Mouse (Mus musculus) heart, postnatal 0 days (tissue): Measurements from ENCODE around the gene Cyp4f13. TPM values are rescaled to one million over a fixed set of nuclear protein-coding genes. Genes with fewer than 3 reads are reported as not detected.

ENCODE experiments used
- ATAC-seq: fragments of 200-750 bp; cut with Nextera tagmentation; 2 replicates; pipeline ENCODE4 v1.8.0; 2017; ENCODE audit warnings: low read depth, moderate number of reproducible peaks, moderate library complexity; ENCODE audit not compliant: insufficient read depth
- DNase-seq: peaks from one replicate; pipeline ENCODE4 v3.0.0-alpha.2; 2016; ENCODE audit warnings: low spot score
- H3K27ac ChIP-seq: fragments of 300-500 bp; sonication (generic); 2 replicates; pipeline ENCODE4 v1.5.1; 2014; ENCODE audit warnings: low read depth, mild to moderate bottlenecking
- H3K27me3 ChIP-seq: fragments of 300-500 bp; sonication (generic); 2 replicates; pipeline ENCODE4 v1.6.1; 2014; ENCODE audit warnings: low read length, mixed read lengths; ENCODE audit not compliant: control insufficient read depth, insufficient read depth
- H3K36me3 ChIP-seq: fragments of 300-500 bp; sonication (generic); replicated peaks from 2 replicates; pipeline ENCODE4 v1.6.1; 2014; ENCODE audit warnings: low read length, mixed read lengths; ENCODE audit not compliant: control insufficient read depth, insufficient read depth
- H3K4me1 ChIP-seq: fragments of 300-500 bp; sonication (generic); 2 replicates; pipeline ENCODE4 v1.6.1; 2014; ENCODE audit warnings: antibody characterized with exemption; ENCODE audit not compliant: control insufficient read depth, insufficient read depth
- H3K4me2 ChIP-seq: fragments of 300-500 bp; sonication (generic); 2 replicates; pipeline ENCODE4 v1.6.1; 2014; ENCODE audit warnings: low read depth, mild to moderate bottlenecking, low read length, moderate library complexity
- H3K4me3 ChIP-seq: fragments of 300-500 bp; sonication (generic); 2 replicates; pipeline ENCODE4 v1.5.1; 2014; ENCODE audit warnings: low read depth, low read length
- H3K9ac ChIP-seq: fragments of 300-500 bp; sonication (generic); replicated peaks from 2 replicates; pipeline ENCODE4 v1.6.1; 2014; ENCODE audit warnings: low read depth, low read length, mixed read lengths
- H3K9me3 ChIP-seq: fragments of 300-500 bp; sonication (generic); replicated peaks from 2 replicates; pipeline ENCODE4 v1.6.1; 2016; ENCODE audit warnings: low read length; ENCODE audit not compliant: control insufficient read depth
- CTCF ChIP-seq: IDR thresholded peaks from 2 replicates; pipeline ENCODE4 v1.5.1; 2016; ENCODE audit warnings: antibody characterized with exemption, control low read depth, low read depth
- EP300 ChIP-seq: IDR thresholded peaks from 2 replicates; pipeline ENCODE4 v1.6.1; 2016; ENCODE audit warnings: antibody characterized with exemption, low read depth
- WGBS: fragments of 180-500 bp; shearing (Covaris S2); extraction: QIAGEN DNeasy Blood & Tissue Kit; methylation state at CpG from one replicate; pipeline ENCODE4 v1.1.7; 2014; 5-methylcytosine and 5-hydroxymethylcytosine counted together
- polyA plus RNA-seq: library from polyadenylated mRNA; unstranded; fragments of >200 nt; fragmentation: Nextera tagmentation; extraction: Ambion mirVana; gene quantifications from 2 replicates; pipeline ENCODE4 v1.2.1, GENCODE M21; 2015
- total RNA-seq: library from RNA; depleted of rRNA; stranded (reverse); fragments of >200 nt; gene quantifications from 2 replicates; pipeline ENCODE4 v1.2.3, GENCODE M21; 2014; ENCODE audit warnings: low replicate concordance

Cyp4f13 gene
- total and polyA plus RNA-seq, 2 experiments from 2014 or later = 4.8 to 10.3 TPM

GRCm38 (mm10) chr17:32923681-32924080 lies 23.5 kb downstream of the Cyp4f13 start:
- ATAC-seq (no peak), DNase-seq (no peak)
- Histone ChIP-seq H3K4me1 (peaks cover 3% of the 10 kb centered on the region), H3K9me3 (no peaks in the 10 kb centered on the region; the same call in 1 of the 2 replicates), H3K27me3 (no peaks in the 10 kb centered on the region), H3K4me3 (no peak overlapping the region), H3K27ac (no peak overlapping the region), H3K4me2 (no peak overlapping the region), H3K9ac (no peak overlapping the region), H3K36me3 (no peaks in the 10 kb centered on the region)
- TF ChIP-seq EP300 = no peak
- no peak for TF ChIP-seq CTCF
- 91% methylated on average over 1 of the region's 1 CpGs for WGBS

GRCm38 (mm10) chr17:32919123-32919522 lies 28.1 kb downstream of the Cyp4f13 start:
- H3K27ac ChIP-seq = no peak overlapping the region
- ATAC-seq = no peak
- TF ChIP-seq CTCF = no peak
- no peak for TF ChIP-seq EP300
- H3K4me2 ChIP-seq = no peak overlapping the region
- H3K4me1 ChIP-seq = no peaks in the 10 kb centered on the region; the same call in 1 of the 2 replicates
- no peaks in the 10 kb centered on the region; the same call in 1 of the 2 replicates for H3K9me3 ChIP-seq
- no peaks in the 10 kb centered on the region for H3K36me3 ChIP-seq
- no peak overlapping the region for H3K4me3 ChIP-seq
- H3K27me3 ChIP-seq = no peaks in the 10 kb centered on the region
- no peak for DNase-seq
- no peak overlapping the region for H3K9ac ChIP-seq
- 59% methylated on average over 2 of the region's 2 CpGs for WGBS

DNA sequence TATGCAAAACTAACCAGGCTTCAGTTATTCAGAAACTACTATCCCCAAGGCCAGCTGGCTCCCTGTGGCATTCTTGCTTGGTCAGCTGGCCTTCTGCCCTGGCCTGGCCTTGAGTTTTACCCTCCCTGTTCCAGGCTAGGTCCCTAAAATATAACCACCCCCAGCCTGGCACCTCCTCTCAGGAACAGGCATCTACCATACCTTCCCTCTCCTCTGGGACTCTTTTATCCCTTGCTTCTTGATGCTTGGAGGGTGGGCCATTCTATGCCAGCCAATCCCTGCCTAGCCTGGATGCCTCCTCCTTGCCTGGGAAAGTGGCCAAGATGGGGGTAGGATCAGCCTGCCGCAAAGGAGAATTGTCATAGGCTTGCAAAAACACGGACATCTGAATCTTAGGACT lies 30.1 kb downstream of the Cyp4f13 start, which contains the start of gene Cyp4f14:
Gene Cyp4f14, minus strand, starts transcription at position 212 of the 400 bp plus-strand sequence.
- no peak within 1 kb of the TSS for H3K27ac ChIP-seq
- no peaks in the 10 kb centered on the region for H3K27me3 ChIP-seq
- no peak for DNase-seq
- no peak for TF ChIP-seq EP300
- no peak for TF ChIP-seq CTCF
- no peaks in the 10 kb centered on the region for H3K4me1 ChIP-seq
- no peak within 1 kb of the TSS for H3K9ac ChIP-seq
- H3K4me3 ChIP-seq = no peak within 1 kb of the TSS
- no peaks in the 10 kb centered on the region; the same call in 1 of the 2 replicates for H3K9me3 ChIP-seq
- ATAC-seq = no peak
- 29% methylated on average over 2 of the region's 2 CpGs for WGBS
- H3K36me3 ChIP-seq = no peaks in the 10 kb centered on the region
- H3K4me2 ChIP-seq = no peak within 1 kb of the TSS

- no peak for DNase-seq
- Histone ChIP-seq H3K9ac (no peak overlapping the region), H3K36me3 (no peaks in the 10 kb centered on the region), H3K4me1 (no peaks in the 10 kb centered on the region), H3K4me3 (no peak overlapping the region), H3K27me3 (no peaks in the 10 kb centered on the region), H3K4me2 (no peak overlapping the region), H3K27ac (no peak overlapping the region), H3K9me3 (no peaks in the 10 kb centered on the region)
- ATAC-seq = no peak
- TF ChIP-seq CTCF (no peak), EP300 (no peak)
- 53% methylated on average over 1 of the region's 1 CpGs for WGBS
Measured at GRCm38 (mm10) chr17:32916075-32916474, 31.1 kb downstream of the Cyp4f13 start.

- Histone ChIP-seq H3K4me3 (no peak overlapping the region), H3K9me3 (no peaks in the 10 kb centered on the region), H3K27me3 (no peaks in the 10 kb centered on the region), H3K27ac (no peak overlapping the region), H3K36me3 (no peaks in the 10 kb centered on the region), H3K9ac (no peak overlapping the region), H3K4me1 (no peaks in the 10 kb centered on the region), H3K4me2 (no peak overlapping the region)
- 72% methylated on average over 10 of the region's 10 CpGs for WGBS
- no peak for ATAC-seq
- no peak for TF ChIP-seq EP300
- TF ChIP-seq CTCF = no peak
- DNase-seq = no peak
Measured at GRCm38 (mm10) chr17:32906172-32906571, 41.0 kb downstream of the Cyp4f13 start.

DNA sequence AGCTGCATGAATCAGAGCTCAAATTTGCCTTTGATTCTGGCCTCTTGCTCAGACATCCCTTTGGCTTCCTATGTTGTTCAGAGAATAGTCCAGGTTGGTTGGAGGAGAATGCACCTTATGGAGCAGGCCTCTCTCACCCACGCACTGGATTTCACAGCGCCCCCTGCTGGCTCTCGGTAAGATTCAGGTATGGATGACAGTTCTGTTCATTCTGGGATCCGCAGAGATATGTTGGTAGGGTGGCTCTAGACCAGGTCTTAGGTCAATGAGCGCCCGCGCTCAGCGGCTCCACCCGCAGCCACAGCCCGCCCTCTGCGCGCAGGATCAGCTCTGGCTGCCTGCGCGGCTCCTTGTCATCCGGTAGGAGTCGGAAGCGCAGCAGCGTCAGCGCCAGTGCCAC lies 42.0 kb downstream of the Cyp4f13 start:
- Histone ChIP-seq H3K27me3 (no peaks in the 10 kb centered on the region), H3K4me1 (no peaks in the 10 kb centered on the region), H3K4me3 (no peak overlapping the region; the same call in 1 of the 2 replicates), H3K27ac (no peak overlapping the region), H3K9ac (no peak overlapping the region), H3K36me3 (no peaks in the 10 kb centered on the region), H3K4me2 (no peak overlapping the region), H3K9me3 (no peaks in the 10 kb centered on the region)
- ATAC-seq (no peak), DNase-seq (no peak)
- WGBS = 10% methylated on average over 19 of the region's 19 CpGs
- peak; percentile 56 for TF ChIP-seq CTCF
- no peak for TF ChIP-seq EP300
